In genomic region chr1:172028394-172029275, GRCm38 (mm10) we compare ENCODE assay signal across 8 mouse cellular contexts. TPM values are rescaled to one million over a fixed set of nuclear protein-coding genes. Genes with fewer than 3 reads are reported as not detected.
DNase-seq lines count a peak whose midpoint lies in the region; ATAC-seq and TF ChIP-seq lines count a peak whose summit lies in the region.

TSS of gene Vangl2 (minus strand) at chr1:172028444.

- no peaks in the 10 kb centered on the region for H3K27me3 ChIP-seq in embryonic facial prominence, embryonic 13.5 days
- no peaks in the 10 kb centered on the region for H3K27me3 ChIP-seq in intestine, postnatal 0 days (replicated peaks; ENCODE audit: control insufficient read depth, insufficient read depth, low read length)
- H3K27me3 ChIP-seq in midbrain, embryonic 16.5 days (ENCODE audit: control insufficient read depth, insufficient read depth, low read depth, low read length): no peaks in the 10 kb centered on the region

- H3K9me3 ChIP-seq in embryonic facial prominence, embryonic 13.5 days: no peaks in the 10 kb centered on the region
- H3K9me3 ChIP-seq in intestine, postnatal 0 days (ENCODE audit: control insufficient read depth): no peaks in the 10 kb centered on the region
- H3K9me3 ChIP-seq in midbrain, embryonic 16.5 days (replicated peaks; ENCODE audit: control insufficient read depth, low read length, poor library complexity, severe bottlenecking): no peaks in the 10 kb centered on the region

- no peak for ATAC-seq in embryonic facial prominence, embryonic 13.5 days (ENCODE audit: insufficient number of reproducible peaks, insufficient read depth, low FRiP score, low TSS enrichment, low read depth)
- ATAC-seq in intestine, postnatal 0 days: no peak
- no peak for ATAC-seq in midbrain, embryonic 16.5 days
- no peak for ATAC-seq in activated CD4-positive, CD25-positive, alpha-beta regulatory T cell, adult 4 months

- WGBS in embryonic facial prominence, embryonic 13.5 days: 40% methylated on average over 21 of the region's 21 CpGs
- WGBS in intestine, postnatal 0 days: 73% methylated on average over 21 of the region's 21 CpGs
- 22% methylated on average over 21 of the region's 21 CpGs for whole genome bisulfite sequencing in midbrain, embryonic 16.5 days

- H3K4me1 ChIP-seq in embryonic facial prominence, embryonic 13.5 days: peaks cover 41% of the 10 kb centered on the region
- no peaks in the 10 kb centered on the region for H3K4me1 ChIP-seq in intestine, postnatal 0 days (replicated peaks; ENCODE audit: control insufficient read depth, insufficient read depth, low read length)
- H3K4me1 ChIP-seq in midbrain, embryonic 16.5 days (ENCODE audit: control insufficient read depth, insufficient read depth, low read length): peaks cover 30% of the 10 kb centered on the region

- H3K4me2 ChIP-seq in embryonic facial prominence, embryonic 13.5 days: peak within 1 kb of the TSS; percentile 72
- H3K4me2 ChIP-seq in intestine, postnatal 0 days (replicated peaks; ENCODE audit: low read depth): peak within 1 kb of the TSS; percentile 93
- H3K4me2 ChIP-seq in midbrain, embryonic 16.5 days (ENCODE audit: low read length): peak within 1 kb of the TSS; percentile 72

- H3K27ac ChIP-seq in embryonic facial prominence, embryonic 13.5 days: peak within 1 kb of the TSS; percentile 98
- peak within 1 kb of the TSS; percentile 72; the same call in 1 of the 2 replicates for H3K27ac ChIP-seq in intestine, postnatal 0 days (ENCODE audit: low read depth, low read length)
- H3K27ac ChIP-seq in midbrain, embryonic 16.5 days (ENCODE audit: low read length): peak within 1 kb of the TSS; percentile 98

- peak within 1 kb of the TSS; percentile 95 for H3K9ac ChIP-seq in embryonic facial prominence, embryonic 13.5 days
- peak within 1 kb of the TSS; percentile 77 for H3K9ac ChIP-seq in intestine, postnatal 0 days (ENCODE audit: low read depth, low read length)
- peak within 1 kb of the TSS; percentile 95 for H3K9ac ChIP-seq in midbrain, embryonic 16.5 days (ENCODE audit: low read depth, low read length)

- no peak for DNase-seq in layer of hippocampus, adult 8-10 months (ENCODE audit: low spot score in 2 of 2)
- no peak for DNase-seq in layer of hippocampus, adult 11-12 months (ENCODE audit: low spot score)
- no peak for DNase-seq in embryo, embryonic 10 days (ENCODE audit: low spot score)
- DNase-seq in retina, postnatal 1 day: no peak

- no peak for TF ChIP-seq CTCF in intestine, postnatal 0 days (IDR thresholded peaks at IDR 0.05; ENCODE audit: low read depth)

- H3K4me3 ChIP-seq in embryonic facial prominence, embryonic 13.5 days: peak within 1 kb of the TSS; percentile 91
- H3K4me3 ChIP-seq in intestine, postnatal 0 days (ENCODE audit: low read depth, low read length): peak within 1 kb of the TSS; percentile 94
- peak within 1 kb of the TSS; percentile 81 for H3K4me3 ChIP-seq in midbrain, embryonic 16.5 days (ENCODE audit: low read depth, low read length)

- H3K36me3 ChIP-seq in embryonic facial prominence, embryonic 13.5 days: 0 out of 2 replicates have a peak, but pooled peaks cover 5% of the 10 kb centered on the region
- no peaks in the 10 kb centered on the region for H3K36me3 ChIP-seq in intestine, postnatal 0 days (ENCODE audit: control insufficient read depth, insufficient read depth)
- no peaks in the 10 kb centered on the region for H3K36me3 ChIP-seq in midbrain, embryonic 16.5 days (ENCODE audit: control insufficient read depth, insufficient read depth, low read length)

RNA-seq across cellular contexts. Expression of gene Vangl2, which starts in this region (rescaled TPM):
- 10 to 100 TPM; 11.1 to 16.9 (median 14.8) TPM for total RNA-seq in layer of hippocampus, adult 8-10 months (2022)
- 22.1 and 25.2 TPM in 2 replicates for polyA plus RNA-seq in embryonic facial prominence, embryonic 13.5 days (2015; fragmentation: Nextera tagmentation; extraction: Ambion mirVana)
- polyA plus RNA-seq in intestine, postnatal 0 days (2015; fragmentation: Nextera tagmentation; extraction: Ambion mirVana): 2.8 and 3.3 TPM in 2 replicates
- polyA plus RNA-seq in midbrain, embryonic 16.5 days (2015; fragmentation: Nextera tagmentation; extraction: Ambion mirVana): 43.7 and 44.0 TPM in 2 replicates
- polyA plus RNA-seq in activated CD4-positive, CD25-positive, alpha-beta regulatory T cell, adult 4 months (2017; shearing (Covaris generic)): 1 to 10 TPM in 1 of 2 experiments, under 1 TPM in 1; 0.62 to 1.0 TPM
